Mouse (Mus musculus): ENCODE results near the gene Gpatch11. TPM values are rescaled to one million over a fixed set of nuclear protein-coding genes. Genes with fewer than 3 reads are reported as not detected.

Gpatch11 gene
- polyA plus RNA-seq, 1 experiment from 2014 or later, result 39.5 TPM

Other genes with a start within 250 kb of the Gpatch11 start
- 5.8 TPM in 2 replicates for gene Strn, start 98.4 kb upstream of the Gpatch11 start, polyA plus RNA-seq (2014; fragmentation: Nextera tagmentation; extraction: Ambion mirVana)
- gene Heatr5b, start 203 bp upstream of the Gpatch11 start, polyA plus RNA-seq (2014; fragmentation: Nextera tagmentation; extraction: Ambion mirVana), result 13.0 and 14.2 TPM in 2 replicates
- gene Eif2ak2, start 47.0 kb downstream of the Gpatch11 start, polyA plus RNA-seq (2014; fragmentation: Nextera tagmentation; extraction: Ambion mirVana), result 6.4 and 7.1 TPM in 2 replicates
- 0.15 and 0.45 TPM in 2 replicates for gene Sult6b1, start 71.4 kb downstream of the Gpatch11 start, polyA plus RNA-seq (2014; fragmentation: Nextera tagmentation; extraction: Ambion mirVana)
- 106 and 123 TPM in 2 replicates for gene Cebpzos, start 80.9 kb downstream of the Gpatch11 start, polyA plus RNA-seq (2014; fragmentation: Nextera tagmentation; extraction: Ambion mirVana)
- 57.6 and 69.3 TPM in 2 replicates for gene Cebpz, start 101.5 kb downstream of the Gpatch11 start, polyA plus RNA-seq (2014; fragmentation: Nextera tagmentation; extraction: Ambion mirVana)
- 58.2 and 62.5 TPM in 2 replicates for gene Ndufaf7, start 101.6 kb downstream of the Gpatch11 start, polyA plus RNA-seq (2014; fragmentation: Nextera tagmentation; extraction: Ambion mirVana)
- 53.9 and 58.7 TPM in 2 replicates for gene Prkd3, start 185.2 kb downstream of the Gpatch11 start, polyA plus RNA-seq (2014; fragmentation: Nextera tagmentation; extraction: Ambion mirVana)
- gene Qpct, start 216.3 kb downstream of the Gpatch11 start, polyA plus RNA-seq (2014; fragmentation: Nextera tagmentation; extraction: Ambion mirVana), result 7.3 and 8.4 TPM in 2 replicates